Mouse (Mus musculus) frontal cortex, adult 2 months (tissue): ENCODE data around the gene Naa80. TPM values are rescaled to one million over a fixed set of nuclear protein-coding genes. Genes with fewer than 3 reads are reported as not detected.

Experiments used
- DNase-seq, 2 experiments: peaks; one replicate each; pipeline ENCODE4 v3.0.0; 2022; ENCODE audit warnings: low spot score in 1 of 2; ENCODE audit errors: extremely low spot score in 1 of 2
- polyA plus RNA-seq: library from polyadenylated mRNA; depleted of rRNA; stranded (reverse); fragments of >200 nt; gene quantifications from 2 replicates; pipeline ENCODE4 v1.2.3, GENCODE M21; 2012; rRNA removed

Gene Naa80
- polyA plus RNA-seq, 1 experiment, result 15.9 TPM

DNA sequence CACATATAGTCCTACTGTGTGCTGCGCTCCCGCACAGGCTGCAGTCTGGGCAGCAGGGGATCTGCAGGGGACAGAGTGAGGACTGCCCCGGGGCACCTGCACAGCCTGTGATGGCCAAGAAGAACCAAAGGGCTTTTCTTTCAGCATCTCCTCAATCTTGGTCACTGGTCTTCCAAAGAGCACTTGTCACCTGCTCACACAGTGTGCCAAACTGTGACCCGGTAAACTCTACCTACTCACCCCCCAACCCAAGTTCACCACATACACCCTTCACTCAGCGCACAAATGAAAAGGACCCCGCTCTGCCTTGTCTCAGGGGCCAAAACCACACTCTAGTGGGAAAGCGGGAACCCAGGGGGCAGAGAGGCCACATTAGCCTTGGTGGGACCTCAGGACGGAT lies 53.2 kb downstream of the Naa80 start:
- no peak for DNase-seq

DNA sequence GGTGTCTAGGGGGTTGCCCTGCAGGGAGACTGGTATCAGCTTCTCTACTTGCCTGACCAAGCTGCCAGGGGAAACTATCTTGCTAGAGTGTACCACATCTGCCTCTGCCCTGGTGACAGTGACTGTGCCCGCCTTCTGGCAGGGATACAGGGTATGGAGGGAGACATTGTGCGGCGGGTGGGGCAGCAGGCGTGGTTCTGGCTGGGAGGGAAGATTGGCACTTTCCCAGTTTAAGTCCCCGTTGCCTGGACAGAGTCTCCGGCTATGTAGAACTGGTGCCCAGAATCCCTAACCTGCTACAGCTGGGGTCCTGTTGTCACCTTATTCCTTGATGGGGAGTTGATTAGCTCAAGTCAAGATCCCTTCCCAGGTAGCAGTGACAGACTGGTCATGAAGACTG lies 53.8 kb downstream of the Naa80 start:
- peak in 1 of 2 experiments; percentile 48 for DNase-seq

DNA sequence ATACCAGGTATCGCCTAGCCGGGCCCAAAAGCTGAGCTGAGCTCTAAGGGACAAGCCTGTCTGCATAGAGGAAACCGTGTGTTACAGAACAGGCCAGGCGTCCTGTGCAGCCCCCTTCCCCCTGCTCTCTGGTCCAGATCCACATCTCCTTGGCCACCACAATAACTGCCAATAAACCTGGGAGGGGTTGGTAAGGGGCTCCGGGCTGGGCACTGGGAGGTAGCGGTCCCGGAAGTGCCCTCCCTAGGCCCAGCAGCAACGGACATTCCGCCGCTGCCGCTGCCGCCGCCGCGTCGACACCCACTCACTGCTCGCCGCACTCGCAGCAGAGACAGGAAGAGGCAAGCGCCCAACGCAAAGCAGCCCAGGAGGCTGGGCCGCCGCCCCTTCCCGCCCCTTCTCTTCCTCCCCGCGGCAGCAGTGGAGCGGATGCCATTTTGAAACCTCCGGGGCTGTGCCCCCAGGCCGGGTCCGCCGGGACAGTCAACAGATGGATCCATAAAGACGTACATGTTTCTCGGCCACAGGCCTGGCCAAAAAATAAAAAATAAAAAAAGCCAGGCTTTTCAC lies 54.5 kb downstream of the Naa80 start:
- DNase-seq, result peak in 1 of 2 experiments; percentile 75

Other genes with a start within 250 kb of the Naa80 start
- gene Hemk1, start 240.5 kb upstream of the Naa80 start, polyA plus RNA-seq, result 31.9 and 39.1 TPM in 2 replicates
- gene 6430571L13Rik, start 238.3 kb upstream of the Naa80 start, polyA plus RNA-seq, result 26.2 and 26.8 TPM in 2 replicates
- 33.1 and 35.7 TPM in 2 replicates for gene Cacna2d2, start 179.3 kb upstream of the Naa80 start, polyA plus RNA-seq
- 29.7 and 32.1 TPM in 2 replicates for gene Tmem115, start 44.9 kb upstream of the Naa80 start, polyA plus RNA-seq
- 27.0 and 27.2 TPM in 2 replicates for gene Cyb561d2, start 36.7 kb upstream of the Naa80 start, polyA plus RNA-seq
- 65.1 and 65.7 TPM in 2 replicates for gene Nprl2, start 36.7 kb upstream of the Naa80 start, polyA plus RNA-seq
- gene Zmynd10, start 31.6 kb upstream of the Naa80 start, polyA plus RNA-seq, result 6.1 and 7.8 TPM in 2 replicates
- gene Rassf1, start 27.3 kb upstream of the Naa80 start, polyA plus RNA-seq, result 25.0 and 25.2 TPM in 2 replicates
- 120 and 133 TPM in 2 replicates for gene Tusc2, start 15.6 kb upstream of the Naa80 start, polyA plus RNA-seq
- 11.1 and 12.1 TPM in 2 replicates for gene Hyal2, start 10.9 kb upstream of the Naa80 start, polyA plus RNA-seq
- gene Hyal1, start 2.0 kb upstream of the Naa80 start, polyA plus RNA-seq, result 5.0 and 5.5 TPM in 2 replicates
- gene Hyal3, start 1.9 kb downstream of the Naa80 start, polyA plus RNA-seq, result 0.69 and 0.74 TPM in 2 replicates
- gene Ifrd2, start 8.8 kb downstream of the Naa80 start, polyA plus RNA-seq, result 17.5 and 18.8 TPM in 2 replicates
- gene Sema3b, start 30.3 kb downstream of the Naa80 start, polyA plus RNA-seq, result 2.1 and 3.4 TPM in 2 replicates
- gene Gnai2, start 56.5 kb downstream of the Naa80 start, polyA plus RNA-seq, result 334 and 351 TPM in 2 replicates
- gene Slc38a3, start 90.6 kb downstream of the Naa80 start, polyA plus RNA-seq, result 256 and 260 TPM in 2 replicates
- gene Gnat1, start 100.8 kb downstream of the Naa80 start, polyA plus RNA-seq, result 0.15 and 0.28 TPM in 2 replicates
- gene Sema3f, start 131.6 kb downstream of the Naa80 start, polyA plus RNA-seq, result 21.2 and 22.3 TPM in 2 replicates
- gene Rbm5, start 192.1 kb downstream of the Naa80 start, polyA plus RNA-seq, result 152 and 180 TPM in 2 replicates